Mouse (Mus musculus): ENCODE results near the gene Tpbgl. TPM values are rescaled to one million over a fixed set of nuclear protein-coding genes. Genes with fewer than 3 reads are reported as not detected.

The Tpbgl gene
- total and polyA plus RNA-seq, 3 experiments = 0.07 to 0.25 TPM; not detected in 1

DNA sequence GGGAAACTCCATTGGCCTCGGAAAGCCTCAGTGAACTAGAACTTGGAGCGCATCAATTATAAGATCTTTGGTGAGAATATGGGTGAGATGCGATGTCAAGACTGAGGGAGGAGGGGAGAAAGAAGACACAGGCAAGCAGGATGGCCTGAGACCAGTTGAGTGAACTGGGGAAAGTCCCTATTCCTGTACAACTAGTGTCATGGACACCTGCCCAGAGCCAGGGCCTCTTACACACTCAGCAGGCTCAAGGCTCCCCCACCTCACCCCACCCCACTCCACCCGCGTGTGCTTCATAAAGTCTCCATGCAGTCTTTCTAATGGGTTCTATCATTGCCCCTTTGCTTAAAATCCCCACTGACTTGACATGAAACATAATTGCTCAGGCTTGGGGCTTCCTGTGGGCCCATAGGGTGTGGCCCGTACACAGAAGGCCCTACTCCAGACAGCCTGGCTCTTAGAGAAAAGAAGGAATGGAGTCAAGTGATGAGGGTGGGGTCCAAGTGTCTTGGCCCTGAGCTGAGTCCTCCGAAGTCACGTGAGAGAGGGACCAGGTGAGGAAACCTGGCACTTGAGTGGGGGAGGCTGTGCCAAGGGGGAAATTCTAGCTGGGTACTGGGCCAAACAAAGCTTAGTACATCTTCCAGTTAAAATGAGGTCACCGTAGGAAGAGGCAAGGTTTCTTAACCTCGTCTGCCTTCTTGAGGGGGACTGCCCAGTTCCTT, 39.0 kb upstream of the Tpbgl start:
- dilution Hi-C loops (cut with MboI; ENCODE audit: extremely low pct_ligation_motif_present, extremely low pct_unique_long_range_greater_than_20kb, low sequenced_read_pairs) (no loop called here), in situ Hi-C loops (cut with MboI; ENCODE audit: low pct_ligation_motif_present, low pct_unique_long_range_greater_than_20kb, low sequenced_read_pairs) (no loop called here)
- H3K4me2 ChIP-seq (ENCODE audit: insufficient read depth, low read depth, poor library complexity, severe bottlenecking) = no peak overlapping the region
- no peaks in the 10 kb centered on the region for H3K9me3 ChIP-seq (replicated peaks; ENCODE audit: low read length)
- H3K4me3 ChIP-seq (replicated peaks in 1 of 3; ENCODE audit: low read depth in 2 of 3, low read length in 2 of 3, poor library complexity in 1 of 3) = no peak overlapping the region
- TF ChIP-seq TCF12 (IDR thresholded peaks at IDR 0.05; ENCODE audit: low read depth, low read length) (0 out of 2 replicates have a peak, but pooled peaks have one; percentile 43), MEF2A (IDR thresholded peaks at IDR 0.05; ENCODE audit: borderline replicate concordance, low read depth, low read length) (no peak), MAX (IDR thresholded peaks at IDR 0.05; ENCODE audit: low read length) (no peak), BHLHE40 (IDR thresholded peaks at IDR 0.05; ENCODE audit: low read depth, low read length) (peak; percentile 29; the same call in 1 of the 2 replicates), CTCF (conservative IDR thresholded peaks at IDR 0.05 in 1 of 2, IDR thresholded peaks at IDR 0.05 in 1 of 2; ENCODE audit: low read depth in 2 of 2, low read length in 2 of 2) (no peak), MYC (IDR thresholded peaks at IDR 0.05; ENCODE audit: low read depth, low read length) (0 out of 2 replicates have a peak, but pooled peaks have one; percentile 9), JUND (conservative IDR thresholded peaks at IDR 0.05; ENCODE audit: low read depth, low read length) (no peak), JUN (IDR thresholded peaks at IDR 0.05; ENCODE audit: insufficient read depth, low read depth, low read length) (no peak), PAX5 (IDR thresholded peaks at IDR 0.05; ENCODE audit: low read length) (no peak), ZNF384 (IDR thresholded peaks at IDR 0.05; ENCODE audit: low read depth, low read length) (no peak), IRF4 (IDR thresholded peaks at IDR 0.05; ENCODE audit: low read depth, low read length) (0 out of 2 replicates have a peak, but pooled peaks have one; percentile 18), EP300 (IDR thresholded peaks at IDR 0.05; ENCODE audit: low read length) (no peak), HCFC1 (IDR thresholded peaks at IDR 0.05; ENCODE audit: low read depth, low read length) (no peak), RCOR1 (conservative IDR thresholded peaks at IDR 0.05; ENCODE audit: low read depth, low read length) (no peak), ETS1 (conservative IDR thresholded peaks at IDR 0.05; ENCODE audit: low read depth, low read length) (no peak), MAFK (IDR thresholded peaks at IDR 0.05; ENCODE audit: insufficient replicate concordance, low read length) (no peak)
- H3K4me1 ChIP-seq (ENCODE audit: control insufficient read depth in 1 of 2, insufficient read depth in 2 of 2) = peaks cover 19 to 41% of the 10 kb centered on the region in 2 experiments
- no peaks in the 10 kb centered on the region for H3K79me2 ChIP-seq (replicated peaks; ENCODE audit: control insufficient read depth, extremely low read depth, insufficient read depth, poor library complexity, severe bottlenecking)
- peaks cover 2% of the 10 kb centered on the region for H3K27me3 ChIP-seq (replicated peaks)
- H3K36me3 ChIP-seq (replicated peaks in 1 of 2; ENCODE audit: control insufficient read depth in 1 of 2, insufficient read depth in 1 of 2, low read length in 1 of 2) = no peaks in the 10 kb centered on the region
- DNase-seq (ENCODE audit: extremely low read depth) = peak; percentile 51
- H3K27ac ChIP-seq (ENCODE audit: insufficient read depth, low read depth) = no peak overlapping the region
- no peak overlapping the region for H3K9ac ChIP-seq (ENCODE audit: insufficient read depth, low read depth)

DNA sequence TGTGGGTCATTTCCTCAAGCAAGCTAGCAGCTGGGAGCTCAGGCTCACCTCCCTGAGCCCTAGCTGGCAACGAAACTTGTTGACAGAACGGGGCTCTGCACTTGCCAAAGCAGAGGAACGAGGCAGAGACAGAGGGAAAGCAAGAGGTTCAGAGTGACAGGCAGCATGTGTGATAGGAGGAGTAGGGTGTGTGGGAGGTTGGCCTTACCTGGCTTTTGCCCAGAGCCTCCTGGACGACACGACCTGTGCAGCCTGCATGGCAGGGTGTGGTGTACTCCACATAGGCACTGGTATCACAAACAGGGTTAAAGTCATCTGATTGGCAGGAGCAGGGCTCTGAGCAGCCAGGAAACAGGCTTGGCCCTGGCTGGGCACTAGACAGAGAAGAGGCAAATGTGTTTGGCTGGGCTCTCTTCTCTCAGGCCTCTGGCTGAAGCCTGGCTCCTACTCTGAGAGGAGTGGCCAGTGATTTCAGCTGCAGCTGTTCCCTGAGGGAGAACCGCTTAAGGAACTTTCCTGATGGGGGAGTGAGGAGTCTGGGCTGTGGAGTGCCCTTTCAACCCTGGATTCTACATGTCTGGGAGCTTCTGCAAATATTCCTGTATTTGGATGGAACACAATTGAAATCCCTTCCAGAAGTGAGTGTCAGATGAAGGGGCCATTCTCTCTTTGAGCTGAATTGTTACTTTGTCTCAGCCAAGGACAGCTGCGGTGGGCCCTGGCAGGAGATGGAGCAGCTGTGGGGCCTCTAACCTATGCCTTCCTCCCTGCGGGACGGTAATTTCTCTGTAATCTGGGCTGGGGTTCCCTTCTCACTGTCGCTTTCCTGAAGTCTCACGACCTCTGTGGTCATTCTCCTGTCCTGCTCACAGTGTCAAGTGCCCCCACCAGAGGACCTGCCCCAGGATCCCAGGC, 37.9 kb upstream of the Tpbgl start:
- Histone ChIP-seq H3K4me2 (ENCODE audit: insufficient read depth, low read depth, poor library complexity, severe bottlenecking) (no peak overlapping the region), H3K79me2 (replicated peaks; ENCODE audit: control insufficient read depth, extremely low read depth, insufficient read depth, poor library complexity, severe bottlenecking) (no peaks in the 10 kb centered on the region), H3K27ac (ENCODE audit: insufficient read depth, low read depth) (no peak overlapping the region), H3K9ac (ENCODE audit: insufficient read depth, low read depth) (no peak overlapping the region), H3K36me3 (replicated peaks in 1 of 2; ENCODE audit: control insufficient read depth in 1 of 2, insufficient read depth in 1 of 2, low read length in 1 of 2) (no peaks in the 10 kb centered on the region), H3K4me3 (replicated peaks in 1 of 3; ENCODE audit: low read depth in 2 of 3, low read length in 2 of 3, poor library complexity in 1 of 3) (no peak overlapping the region), H3K27me3 (replicated peaks) (peaks cover 2% of the 10 kb centered on the region), H3K4me1 (ENCODE audit: control insufficient read depth in 1 of 2, insufficient read depth in 2 of 2) (peaks cover 19 to 41% of the 10 kb centered on the region in 2 experiments), H3K9me3 (replicated peaks; ENCODE audit: low read length) (no peaks in the 10 kb centered on the region)
- dilution Hi-C loops (cut with MboI; ENCODE audit: extremely low pct_ligation_motif_present, extremely low pct_unique_long_range_greater_than_20kb, low sequenced_read_pairs) = no loop called here
- no peak for DNase-seq (ENCODE audit: extremely low read depth)
- in situ Hi-C loops (cut with MboI; ENCODE audit: low pct_ligation_motif_present, low pct_unique_long_range_greater_than_20kb, low sequenced_read_pairs) = loop anchor here (5.0 kb wide), 2 partner anchors 47 to 132 kb away; partner anchors contain the start of gene Slco2b1
- no peak for TF ChIP-seq CTCF (conservative IDR thresholded peaks at IDR 0.05 in 1 of 2, IDR thresholded peaks at IDR 0.05 in 1 of 2; ENCODE audit: low read depth in 2 of 2, low read length in 2 of 2)
- no peak for TF ChIP-seq POLR2AphosphoS2 (IDR thresholded peaks at IDR 0.05; ENCODE audit: low read depth, low read length)
- TF ChIP-seq SMC3 (IDR thresholded peaks at IDR 0.05; ENCODE audit: low read depth, low read length) = no peak
- peak; percentile 9; the same call in 1 of the 2 replicates for TF ChIP-seq TCF12 (IDR thresholded peaks at IDR 0.05; ENCODE audit: low read depth, low read length)
- no peak for TF ChIP-seq ZC3H11A (IDR thresholded peaks at IDR 0.05; ENCODE audit: low read depth, low read length)
- TF ChIP-seq RCOR1 (conservative IDR thresholded peaks at IDR 0.05; ENCODE audit: low read depth, low read length) = no peak
